Mouse (Mus musculus): ENCODE measurements at regions not wholly inside any gene's neighbourhood (a gene's known extent, or its start where the extent isn't known, plus 50 kb on each side); places are given as distances from the start of the nearest gene placed in this dataset.

DNA sequence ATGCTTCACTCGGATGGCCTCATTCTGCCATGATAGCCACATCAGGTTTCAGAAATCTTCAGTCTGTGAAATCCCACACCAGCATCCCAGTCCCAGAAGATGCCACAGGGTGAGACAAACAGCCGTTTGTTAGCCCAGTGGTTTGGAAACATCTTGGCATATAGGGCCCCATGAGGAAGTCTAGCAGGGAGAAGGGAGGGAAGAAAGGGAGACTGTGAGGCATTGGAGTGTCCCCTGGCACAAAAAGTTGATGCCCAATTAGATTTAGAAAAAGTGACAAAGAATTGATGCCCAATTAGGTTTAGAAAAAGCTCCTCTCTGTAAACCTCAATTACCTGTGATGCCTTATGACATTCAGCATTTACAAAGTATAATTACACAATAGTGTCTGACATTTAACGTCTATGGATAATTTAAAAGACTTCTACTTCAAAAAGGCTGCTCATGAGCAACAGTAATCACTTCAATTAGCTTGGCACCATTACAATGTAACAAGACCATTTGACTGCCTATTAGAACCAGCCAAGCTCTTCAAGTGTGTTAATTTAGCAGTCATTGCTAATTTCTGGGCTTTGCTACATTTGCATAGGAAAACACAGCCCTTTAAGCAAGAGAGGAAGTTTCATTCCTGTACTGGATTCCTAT, 254.6 kb downstream of the Psat1 start:
- Histone ChIP-seq H3K4me3 (ENCODE audit: low read depth, low read length) (no peak overlapping the region), H3K9me3 (ENCODE audit: control insufficient read depth, low read length) (no peaks in the 10 kb centered on the region), H3K9ac (ENCODE audit: low read length) (no peak overlapping the region), H3K4me1 (replicated peaks; ENCODE audit: control insufficient read depth, insufficient read depth, low read length) (no peaks in the 10 kb centered on the region), H3K27ac (ENCODE audit: low read depth, low read length) (no peak overlapping the region), H3K36me3 (ENCODE audit: control insufficient read depth, insufficient read depth, low read length) (no peaks in the 10 kb centered on the region), H3K4me2 (ENCODE audit: low read depth, low read length, severe bottlenecking) (no peak overlapping the region), H3K27me3 (ENCODE audit: control insufficient read depth, insufficient read depth, low read length) (peaks cover 9% of the 10 kb centered on the region)
- DNase-seq (ENCODE audit: low spot score) (no peak), ATAC-seq (replicated peaks; ENCODE audit: low FRiP score) (peak; percentile 58)
- 46% methylated on average over 3 of the region's 3 CpGs for WGBS

DNA sequence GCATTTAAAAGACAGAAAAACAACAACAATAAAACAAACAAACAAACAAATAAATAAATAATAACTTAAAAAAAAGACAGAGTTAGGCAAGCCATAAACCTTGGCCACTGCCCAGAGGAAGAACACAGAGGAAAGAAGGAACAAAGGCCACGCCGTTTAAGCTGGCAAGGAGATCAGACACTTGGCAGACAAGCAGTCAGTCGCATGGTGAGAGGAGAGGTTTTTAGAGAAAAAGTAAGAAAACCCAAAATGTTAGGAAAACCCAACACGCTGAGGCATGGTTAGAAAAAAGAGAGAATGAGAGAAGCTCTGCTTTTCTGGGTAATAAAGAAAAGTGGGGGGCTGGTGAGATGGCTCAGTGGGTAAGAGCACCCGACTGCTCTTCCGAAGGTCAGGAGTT, 277.1 kb downstream of the Psat1 start:
- no peak overlapping the region for H3K27ac ChIP-seq (ENCODE audit: low read depth, low read length)
- DNase-seq (ENCODE audit: low spot score) (no peak), ATAC-seq (replicated peaks; ENCODE audit: low FRiP score) (no peak)
- H3K4me2 ChIP-seq (ENCODE audit: low read depth, low read length, severe bottlenecking), result no peak overlapping the region
- H3K4me3 ChIP-seq (ENCODE audit: low read depth, low read length), result no peak overlapping the region
- no peak overlapping the region for H3K9ac ChIP-seq (ENCODE audit: low read length)
- H3K4me1 ChIP-seq (replicated peaks; ENCODE audit: control insufficient read depth, insufficient read depth, low read length), result peaks cover 2% of the 10 kb centered on the region; the same call in 1 of the 2 replicates
- no peaks in the 10 kb centered on the region for H3K36me3 ChIP-seq (ENCODE audit: control insufficient read depth, insufficient read depth, low read length)
- 89% methylated on average over 6 of the region's 6 CpGs for WGBS
- H3K9me3 ChIP-seq (ENCODE audit: control insufficient read depth, low read length), result no peaks in the 10 kb centered on the region
- no peaks in the 10 kb centered on the region for H3K27me3 ChIP-seq (ENCODE audit: control insufficient read depth, insufficient read depth, low read length)

DNA sequence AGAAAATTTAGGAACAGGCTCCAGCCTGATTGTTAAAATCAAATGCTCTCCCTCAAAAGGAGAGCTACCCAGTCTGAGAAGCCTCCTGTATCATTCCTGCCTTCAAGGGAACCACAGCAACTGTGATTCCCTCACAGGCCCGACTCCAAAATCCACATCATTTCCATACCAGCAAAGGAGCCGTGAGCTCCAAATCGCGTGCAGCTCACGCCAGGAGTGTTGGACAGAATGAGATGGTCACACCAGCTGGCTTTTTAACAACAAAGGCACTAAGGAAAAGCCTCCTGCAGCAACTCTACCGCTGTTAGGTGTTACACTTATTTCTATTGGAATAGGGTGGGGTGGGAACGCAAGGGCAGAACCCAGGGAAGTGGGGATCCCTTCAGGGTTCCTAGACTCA, 277.6 kb downstream of the Psat1 start:
- Histone ChIP-seq H3K27ac (ENCODE audit: low read depth, low read length) (no peak overlapping the region), H3K9ac (ENCODE audit: low read length) (no peak overlapping the region), H3K4me3 (ENCODE audit: low read depth, low read length) (no peak overlapping the region), H3K27me3 (ENCODE audit: control insufficient read depth, insufficient read depth, low read length) (no peaks in the 10 kb centered on the region), H3K36me3 (ENCODE audit: control insufficient read depth, insufficient read depth, low read length) (no peaks in the 10 kb centered on the region), H3K9me3 (ENCODE audit: control insufficient read depth, low read length) (no peaks in the 10 kb centered on the region), H3K4me1 (replicated peaks; ENCODE audit: control insufficient read depth, insufficient read depth, low read length) (peaks cover 2% of the 10 kb centered on the region; the same call in 1 of the 2 replicates), H3K4me2 (ENCODE audit: low read depth, low read length, severe bottlenecking) (no peak overlapping the region)
- WGBS, result 77% methylated on average over 7 of the region's 7 CpGs
- DNase-seq (ENCODE audit: low spot score) (no peak), ATAC-seq (replicated peaks; ENCODE audit: low FRiP score) (no peak)

DNA sequence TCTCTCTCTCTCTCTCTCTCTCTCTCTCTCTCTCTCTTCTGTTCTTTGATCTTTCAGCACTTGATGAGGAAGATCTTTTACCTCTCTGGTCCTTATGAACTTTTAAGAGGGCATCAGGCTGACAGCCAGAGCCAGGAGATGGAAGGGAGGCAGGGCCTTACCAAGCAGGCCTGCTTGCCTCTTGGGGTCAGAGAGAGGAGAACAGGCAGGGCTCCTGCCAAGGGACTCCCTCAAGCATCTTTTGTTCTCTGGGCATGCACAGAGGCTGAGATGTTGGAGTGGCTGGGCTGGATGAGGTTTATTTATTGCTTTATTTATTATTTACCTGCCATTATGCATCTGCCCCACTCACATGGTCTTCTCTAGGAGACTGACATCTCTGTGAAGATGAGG, 278.5 kb downstream of the Psat1 start:
- Histone ChIP-seq H3K4me2 (ENCODE audit: low read depth, low read length, severe bottlenecking) (no peak overlapping the region), H3K27me3 (ENCODE audit: control insufficient read depth, insufficient read depth, low read length) (no peaks in the 10 kb centered on the region), H3K27ac (ENCODE audit: low read depth, low read length) (peak overlapping the region; percentile 54; the same call in 1 of the 2 replicates), H3K9ac (ENCODE audit: low read length) (no peak overlapping the region), H3K4me3 (ENCODE audit: low read depth, low read length) (no peak overlapping the region), H3K9me3 (ENCODE audit: control insufficient read depth, low read length) (no peaks in the 10 kb centered on the region), H3K4me1 (replicated peaks; ENCODE audit: control insufficient read depth, insufficient read depth, low read length) (peaks cover 2% of the 10 kb centered on the region; the same call in 1 of the 2 replicates), H3K36me3 (ENCODE audit: control insufficient read depth, insufficient read depth, low read length) (no peaks in the 10 kb centered on the region)
- no peak for DNase-seq (ENCODE audit: low spot score)
- peak; percentile 66 for ATAC-seq (replicated peaks; ENCODE audit: low FRiP score)

DNA sequence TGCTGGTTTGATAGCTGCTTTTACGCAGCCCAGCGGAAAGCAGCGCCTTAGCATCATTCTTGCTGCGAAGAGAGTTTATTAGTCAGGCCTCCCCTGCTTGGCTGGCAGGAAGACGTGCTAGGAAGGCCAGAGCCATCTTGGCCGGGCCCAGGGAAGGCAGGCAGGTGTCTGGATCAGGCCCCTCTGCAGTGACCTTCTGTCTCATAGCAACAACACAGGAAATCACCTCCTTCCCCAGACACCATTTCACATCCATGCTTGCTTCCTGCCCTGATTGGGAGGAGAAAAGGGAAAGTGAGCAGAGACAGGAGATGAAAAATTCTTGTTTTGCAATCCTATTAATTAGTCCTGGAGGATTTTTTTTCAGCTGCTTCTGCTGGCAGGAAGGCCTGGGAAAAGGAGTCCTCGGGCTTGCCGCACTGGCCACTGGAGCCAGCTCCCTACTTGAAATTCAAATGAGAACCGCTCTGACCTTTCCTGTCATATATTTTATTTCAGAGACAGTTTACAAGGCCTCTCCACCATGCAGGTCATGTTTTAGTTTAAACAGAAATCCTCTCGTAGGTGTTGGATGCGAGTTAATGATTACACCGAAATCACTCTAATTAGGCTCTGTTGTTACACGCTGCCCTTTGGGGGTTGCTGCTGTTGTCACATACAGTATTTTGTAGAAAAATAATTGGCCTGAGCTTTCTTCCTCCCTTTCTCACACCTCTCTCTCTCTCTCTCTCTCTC, 279.1 kb downstream of the Psat1 start:
- peak; percentile 60 for ATAC-seq (replicated peaks; ENCODE audit: low FRiP score)

DNA sequence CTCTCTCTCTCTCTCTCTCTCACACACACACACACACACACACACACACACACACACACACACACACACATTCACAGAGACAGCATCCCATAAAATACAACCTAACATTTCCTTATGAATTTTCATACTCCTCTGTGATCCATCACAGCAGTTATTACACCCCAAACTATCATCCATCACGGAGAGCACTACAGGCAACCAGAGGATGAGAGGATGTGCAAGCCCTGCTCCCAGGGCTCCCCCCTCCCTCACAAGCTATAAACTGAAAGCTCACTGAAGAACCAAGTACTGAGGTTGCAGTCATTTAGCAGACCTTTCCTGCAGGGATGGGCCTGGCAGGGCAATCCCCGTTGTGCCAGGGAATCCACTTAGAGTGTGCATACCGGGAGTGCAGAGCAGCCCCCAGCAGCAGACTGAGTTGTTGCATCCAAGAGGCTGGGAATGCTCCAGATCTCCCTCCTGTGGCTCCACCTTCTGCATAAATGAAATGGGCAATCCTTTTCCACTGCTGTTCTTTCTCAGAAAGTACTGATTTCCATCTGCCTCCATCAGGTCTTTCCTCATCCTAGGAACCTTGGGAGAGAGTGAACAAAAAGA, 283.4 kb downstream of the Psat1 start:
- ATAC-seq (replicated peaks; ENCODE audit: low FRiP score) (no peak), DNase-seq (ENCODE audit: low spot score) (no peak)
- H3K4me3 ChIP-seq (ENCODE audit: low read depth, low read length), result no peak overlapping the region
- H3K9ac ChIP-seq (ENCODE audit: low read length), result no peak overlapping the region
- no peaks in the 10 kb centered on the region for H3K9me3 ChIP-seq (ENCODE audit: control insufficient read depth, low read length)
- no peak overlapping the region for H3K27ac ChIP-seq (ENCODE audit: low read depth, low read length)
- WGBS, result 49% methylated on average over 3 of the region's 3 CpGs
- no peak overlapping the region for H3K4me2 ChIP-seq (ENCODE audit: low read depth, low read length, severe bottlenecking)
- H3K4me1 ChIP-seq (replicated peaks; ENCODE audit: control insufficient read depth, insufficient read depth, low read length), result 0 out of 2 replicates have a peak, but pooled peaks cover 2% of the 10 kb centered on the region
- no peaks in the 10 kb centered on the region for H3K36me3 ChIP-seq (ENCODE audit: control insufficient read depth, insufficient read depth, low read length)
- H3K27me3 ChIP-seq (ENCODE audit: control insufficient read depth, insufficient read depth, low read length), result no peaks in the 10 kb centered on the region; the same call in 1 of the 2 replicates

More for the DNA sequence above, 279.1 kb downstream of the Psat1 start:
- no peak overlapping the region for H3K9ac ChIP-seq (ENCODE audit: low read length)
- no peak overlapping the region for H3K4me3 ChIP-seq (ENCODE audit: low read depth, low read length)
- H3K4me1 ChIP-seq (replicated peaks; ENCODE audit: control insufficient read depth, insufficient read depth, low read length), result peaks cover 2% of the 10 kb centered on the region; the same call in 1 of the 2 replicates
- no peaks in the 10 kb centered on the region for H3K9me3 ChIP-seq (ENCODE audit: control insufficient read depth, low read length)
- WGBS, result 40% methylated on average over 13 of the region's 13 CpGs
- H3K4me2 ChIP-seq (ENCODE audit: low read depth, low read length, severe bottlenecking), result no peak overlapping the region
- H3K27ac ChIP-seq (ENCODE audit: low read depth, low read length), result peak overlapping the region; percentile 32; the same call in 1 of the 2 replicates
- H3K36me3 ChIP-seq (ENCODE audit: control insufficient read depth, insufficient read depth, low read length), result no peaks in the 10 kb centered on the region
- no peaks in the 10 kb centered on the region for H3K27me3 ChIP-seq (ENCODE audit: control insufficient read depth, insufficient read depth, low read length)
- DNase-seq (ENCODE audit: low spot score), result peak; percentile 69

DNA sequence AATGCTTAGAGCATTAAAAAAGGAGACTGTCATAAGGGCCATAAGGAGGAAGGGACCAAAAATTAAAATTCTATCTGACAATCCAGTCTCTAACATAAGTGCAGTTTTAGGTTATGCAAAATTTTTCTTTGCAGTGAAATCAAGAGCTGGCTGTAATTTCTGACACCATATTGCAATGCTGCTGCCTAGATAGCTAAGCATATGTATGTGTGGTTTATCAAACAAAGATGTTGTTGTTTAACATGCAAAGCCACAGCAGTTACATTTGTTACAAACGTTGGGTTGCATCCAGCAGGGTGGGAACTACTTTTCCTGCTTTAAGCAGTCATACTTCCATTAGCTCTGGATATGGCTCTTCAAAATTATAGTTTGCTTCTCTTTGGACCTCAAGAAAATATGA, 288.5 kb downstream of the Psat1 start:
- H3K27me3 ChIP-seq (ENCODE audit: control insufficient read depth, insufficient read depth, low read length), result no peaks in the 10 kb centered on the region; the same call in 1 of the 2 replicates
- no peak overlapping the region for H3K4me2 ChIP-seq (ENCODE audit: low read depth, low read length, severe bottlenecking)
- ATAC-seq (replicated peaks; ENCODE audit: low FRiP score) (no peak), DNase-seq (ENCODE audit: low spot score) (no peak)
- no peaks in the 10 kb centered on the region for H3K9me3 ChIP-seq (ENCODE audit: control insufficient read depth, low read length)
- H3K4me3 ChIP-seq (ENCODE audit: low read depth, low read length), result no peak overlapping the region
- WGBS, result 73% methylated on average over 1 of the region's 1 CpGs
- H3K4me1 ChIP-seq (replicated peaks; ENCODE audit: control insufficient read depth, insufficient read depth, low read length), result no peaks in the 10 kb centered on the region
- no peak overlapping the region for H3K9ac ChIP-seq (ENCODE audit: low read length)
- no peak overlapping the region for H3K27ac ChIP-seq (ENCODE audit: low read depth, low read length)
- H3K36me3 ChIP-seq (ENCODE audit: control insufficient read depth, insufficient read depth, low read length), result no peaks in the 10 kb centered on the region

DNA sequence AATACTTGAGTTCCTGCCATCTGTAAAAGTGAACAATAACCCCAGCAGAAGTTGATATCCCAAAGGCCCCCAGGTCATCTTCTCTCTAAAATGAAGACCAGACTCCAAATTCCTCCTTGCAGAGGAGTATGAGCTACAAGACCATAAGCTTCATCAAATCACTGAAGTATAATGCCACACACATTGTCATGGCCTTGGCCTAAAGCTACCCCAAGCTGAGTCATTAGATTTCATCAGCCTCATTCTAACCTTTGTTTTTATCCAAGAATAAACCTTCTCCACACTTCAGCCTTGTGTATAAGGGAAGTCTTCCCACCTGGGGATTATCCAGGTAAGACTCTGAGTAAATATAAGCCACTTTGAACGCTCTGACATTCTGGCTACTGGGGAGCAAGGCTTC, 289.3 kb downstream of the Psat1 start:
- Histone ChIP-seq H3K9ac (ENCODE audit: low read length) (no peak overlapping the region), H3K27me3 (ENCODE audit: control insufficient read depth, insufficient read depth, low read length) (no peaks in the 10 kb centered on the region; the same call in 1 of the 2 replicates), H3K9me3 (ENCODE audit: control insufficient read depth, low read length) (no peaks in the 10 kb centered on the region), H3K4me1 (replicated peaks; ENCODE audit: control insufficient read depth, insufficient read depth, low read length) (no peaks in the 10 kb centered on the region), H3K4me2 (ENCODE audit: low read depth, low read length, severe bottlenecking) (no peak overlapping the region), H3K36me3 (ENCODE audit: control insufficient read depth, insufficient read depth, low read length) (no peaks in the 10 kb centered on the region), H3K27ac (ENCODE audit: low read depth, low read length) (no peak overlapping the region), H3K4me3 (ENCODE audit: low read depth, low read length) (no peak overlapping the region)
- no peak for ATAC-seq (replicated peaks; ENCODE audit: low FRiP score)
- WGBS, result 73% methylated on average over 1 of the region's 1 CpGs
- DNase-seq (ENCODE audit: low spot score), result no peak

All from forebrain, embryonic 11.5 days (tissue).